Mouse (Mus musculus): ENCODE measurements around the gene Ddx5. TPM values are rescaled to one million over a fixed set of nuclear protein-coding genes. Genes with fewer than 3 reads are reported as not detected.
A peak's percentile ranks its signal among the peaks of the same experiment; 100 is the strongest.
"Not testable (repeated sequence)": the region's sequence is repeated elsewhere in the genome, so short reads cannot be mapped to it uniquely, and the experiment has no call there.

Gene Ddx5
- polyA plus RNA-seq, 1 experiment from 2014 or later, result 131 TPM

DNA sequence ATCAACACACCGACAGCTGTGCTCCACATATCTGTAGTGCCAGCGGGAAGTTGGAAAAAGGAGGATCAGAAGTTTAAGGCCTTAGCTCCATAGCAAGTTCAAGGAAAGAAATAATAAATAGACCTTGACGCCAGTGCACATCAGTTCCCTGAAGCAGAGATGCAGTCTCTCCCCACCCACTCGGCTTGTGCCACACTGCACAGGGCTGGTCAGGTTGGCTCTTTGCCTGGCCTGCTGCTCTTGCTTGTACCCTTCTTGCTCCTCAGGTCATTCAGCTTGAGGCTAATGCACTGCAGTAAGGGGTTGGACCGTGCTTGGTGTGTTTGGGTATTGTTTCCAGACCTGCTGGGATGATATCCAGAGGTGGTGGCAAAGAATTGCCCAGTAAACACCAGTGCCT lies 28.5 kb downstream of the Ddx5 start:
- WGBS (ENCODE audit: insufficient replicate concordance), result 77% methylated on average over 5 of the region's 5 CpGs
- Histone ChIP-seq H3K36me3 (peaks cover 6% of the 10 kb centered on the region; the same call in 1 of the 2 replicates), H3K4me3 (replicated peaks) (no peak overlapping the region), H3K27me3 (no peaks in the 10 kb centered on the region), H3K9me3 (replicated peaks) (no peaks in the 10 kb centered on the region), H3K4me1 (replicated peaks) (peaks cover 41% of the 10 kb centered on the region), H3K9ac (no peak overlapping the region), H3K4me2 (no peak overlapping the region), H3K27ac (no peak overlapping the region)
- ATAC-seq (ENCODE audit: low read depth) (no peak), DNase-seq (no peak)

- Histone ChIP-seq H3K9me3 (replicated peaks) (no peaks in the 10 kb centered on the region), H3K9ac (no peak overlapping the region), H3K36me3 (no peaks in the 10 kb centered on the region), H3K27ac (0 out of 2 replicates have a peak overlapping the region, but pooled peaks have one; percentile 8), H3K4me1 (replicated peaks) (peaks cover 33% of the 10 kb centered on the region), H3K4me2 (no peak overlapping the region), H3K27me3 (no peaks in the 10 kb centered on the region), H3K4me3 (replicated peaks) (no peak overlapping the region)
- no peak for DNase-seq
- WGBS (ENCODE audit: insufficient replicate concordance), result 56% methylated on average over 3 of the region's 3 CpGs
- no peak for ATAC-seq (ENCODE audit: low read depth)
These were observed 30.0 kb downstream of the Ddx5 start for GRCm38 (mm10) chr11:106759028-106759427.

DNA sequence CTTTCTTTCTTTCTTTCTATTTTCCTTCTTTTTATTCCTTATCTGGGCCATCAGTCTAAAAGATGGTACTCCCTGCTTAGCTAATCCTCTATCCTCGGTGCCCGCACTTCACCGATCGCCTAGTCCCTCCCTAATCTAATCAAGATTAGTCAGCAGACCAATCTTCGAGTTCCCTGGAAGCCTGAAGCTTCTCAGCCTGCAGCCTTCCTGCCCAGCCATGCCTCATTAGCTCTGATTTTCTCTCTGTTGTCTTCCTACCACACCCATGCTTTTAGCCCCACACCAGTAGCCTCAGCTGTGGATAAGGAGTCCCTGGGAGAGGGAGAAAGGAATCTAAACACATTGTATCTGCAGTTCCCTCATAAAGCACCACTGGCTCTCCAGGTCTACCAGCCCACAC lies 33.4 kb downstream of the Ddx5 start:
- H3K36me3 ChIP-seq, result no peaks in the 10 kb centered on the region
- no peak overlapping the region for H3K9ac ChIP-seq
- DNase-seq (no peak), ATAC-seq (ENCODE audit: low read depth) (no peak)
- H3K27ac ChIP-seq, result no peak overlapping the region
- peaks cover 16% of the 10 kb centered on the region for H3K4me1 ChIP-seq (replicated peaks)
- 0 out of 2 replicates have a peak, but pooled peaks cover 8% of the 10 kb centered on the region for H3K27me3 ChIP-seq
- H3K4me2 ChIP-seq, result no peak overlapping the region
- H3K4me3 ChIP-seq (replicated peaks), result no peak overlapping the region
- H3K9me3 ChIP-seq (replicated peaks), result no peaks in the 10 kb centered on the region
- 58% methylated on average over 5 of the region's 5 CpGs for WGBS (ENCODE audit: insufficient replicate concordance)

DNA sequence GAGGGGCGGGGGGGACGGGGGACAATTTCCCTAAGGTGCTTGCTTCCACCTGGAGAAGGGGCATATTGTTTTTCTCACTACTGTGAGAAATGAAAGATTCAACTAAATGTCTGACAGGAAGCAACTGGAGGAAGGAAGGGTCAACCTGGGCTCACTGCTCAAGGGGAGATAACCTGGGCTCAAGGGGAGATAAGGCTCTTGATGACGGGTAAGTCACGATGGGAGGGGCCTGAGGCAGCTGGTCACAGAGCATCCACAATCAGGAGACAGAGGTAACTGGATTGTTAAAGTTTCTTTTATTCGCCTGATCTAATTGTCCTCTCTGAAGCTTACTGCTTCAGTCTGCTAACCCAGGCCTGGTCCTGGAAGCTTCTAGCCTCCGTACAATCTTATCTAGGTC lies 35.7 kb downstream of the Ddx5 start:
- Histone ChIP-seq H3K9me3 (replicated peaks) (no peaks in the 10 kb centered on the region), H3K4me1 (replicated peaks) (peaks cover 20% of the 10 kb centered on the region), H3K4me3 (replicated peaks) (no peak overlapping the region), H3K9ac (no peak overlapping the region), H3K27me3 (0 out of 2 replicates have a peak, but pooled peaks cover 8% of the 10 kb centered on the region), H3K27ac (no peak overlapping the region), H3K4me2 (no peak overlapping the region), H3K36me3 (no peaks in the 10 kb centered on the region)
- DNase-seq (no peak), ATAC-seq (ENCODE audit: low read depth) (no peak)
- WGBS (ENCODE audit: insufficient replicate concordance), result 50% methylated on average over 6 of the region's 6 CpGs

- ATAC-seq (ENCODE audit: low read depth) (0 out of 2 replicates have a peak, but pooled peaks have one; percentile 7), DNase-seq (no peak)
- Histone ChIP-seq H3K27me3 (0 out of 2 replicates have a peak, but pooled peaks cover 8% of the 10 kb centered on the region), H3K9me3 (replicated peaks) (no peaks in the 10 kb centered on the region), H3K36me3 (no peaks in the 10 kb centered on the region), H3K4me2 (peak overlapping the region; percentile 26; the same call in 1 of the 2 replicates), H3K27ac (no peak overlapping the region), H3K4me3 (replicated peaks) (no peak overlapping the region; the same call in 1 of the 2 replicates), H3K4me1 (replicated peaks) (peaks cover 20% of the 10 kb centered on the region), H3K9ac (no peak overlapping the region)
- WGBS (ENCODE audit: insufficient replicate concordance), result 20% methylated on average over 7 of the region's 7 CpGs
These were observed 36.9 kb downstream of the Ddx5 start for GRCm38 (mm10) chr11:106752103-106752502.

GRCm38 (mm10) chr11:106751039-106752018 lies 37.7 kb downstream of the Ddx5 start, which contains the start of gene Milr1:
Milr1 (plus strand) TSS chr11:106751226.
- no peak for DNase-seq
- H3K27ac ChIP-seq, result peak within 1 kb of the TSS; percentile 45
- H3K9ac ChIP-seq, result no peak within 1 kb of the TSS
- H3K9me3 ChIP-seq (replicated peaks), result no peaks in the 10 kb centered on the region
- no peaks in the 10 kb centered on the region for H3K36me3 ChIP-seq
- peak within 1 kb of the TSS; percentile 11 for H3K4me3 ChIP-seq (replicated peaks)
- peaks cover 20% of the 10 kb centered on the region for H3K4me1 ChIP-seq (replicated peaks)
- 0 out of 2 replicates have a peak, but pooled peaks cover 8% of the 10 kb centered on the region for H3K27me3 ChIP-seq
- ATAC-seq (ENCODE audit: low read depth), result no peak
- 27% methylated on average over 17 of the region's 17 CpGs for WGBS (ENCODE audit: insufficient replicate concordance)
- peak within 1 kb of the TSS; percentile 26 for H3K4me2 ChIP-seq

DNA sequence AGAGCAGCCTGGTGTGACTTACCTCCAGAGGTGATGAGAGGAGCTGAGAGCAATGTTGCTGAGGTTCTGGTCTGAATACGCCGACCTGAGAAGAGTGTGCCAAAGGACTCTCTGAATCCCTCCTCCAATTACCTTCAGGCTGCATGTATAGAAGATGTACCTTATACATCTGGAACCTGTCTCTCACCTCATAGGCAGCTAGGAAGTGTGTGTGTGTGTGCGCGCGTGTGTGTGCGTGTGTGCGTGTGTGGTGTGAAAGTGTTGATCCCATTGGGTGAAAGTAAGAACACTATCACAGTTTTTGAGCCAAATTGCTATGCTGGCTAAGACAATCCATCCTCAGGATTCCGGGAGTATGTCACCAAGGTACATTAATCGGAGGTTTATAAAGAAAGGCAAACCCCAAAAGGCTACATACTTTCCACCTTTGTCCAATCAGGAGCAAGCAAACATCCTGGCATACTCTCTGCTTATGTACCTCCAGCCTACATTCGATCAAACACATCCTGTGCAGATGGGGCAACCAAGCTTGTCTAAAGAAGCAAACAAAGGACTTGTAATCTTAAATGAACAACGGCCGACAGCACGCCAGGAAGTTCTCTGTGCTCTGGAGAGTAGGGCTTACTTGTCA lies 38.7 kb downstream of the Ddx5 start, which contains the start of gene Pecam1:
Gene Pecam1 (minus strand): TSS at position 508 of the 631 bp plus-strand sequence.
- ATAC-seq (ENCODE audit: low read depth) (no peak), DNase-seq (no peak)
- Histone ChIP-seq H3K27me3 (0 out of 2 replicates have a peak, but pooled peaks cover 8% of the 10 kb centered on the region), H3K27ac (peak within 1 kb of the TSS; percentile 45), H3K4me1 (replicated peaks) (peaks cover 20% of the 10 kb centered on the region), H3K36me3 (no peaks in the 10 kb centered on the region), H3K9me3 (replicated peaks) (no peaks in the 10 kb centered on the region), H3K4me3 (replicated peaks) (peak within 1 kb of the TSS; percentile 11; the same call in 1 of the 2 replicates), H3K4me2 (peak within 1 kb of the TSS; percentile 26), H3K9ac (no peak within 1 kb of the TSS)
- 55% methylated on average over 13 of the region's 13 CpGs for WGBS (ENCODE audit: insufficient replicate concordance)

GRCm38 (mm10) chr11:106749557-106750120 lies 39.3 kb downstream of the Ddx5 start:
- DNase-seq; H3K9ac ChIP-seq; H3K4me3 ChIP-seq (replicated peaks); H3K27me3 ChIP-seq; H3K27ac ChIP-seq; H3K36me3 ChIP-seq; H3K9me3 ChIP-seq (replicated peaks); H3K4me2 ChIP-seq; ATAC-seq (ENCODE audit: low read depth): not testable (repeated sequence)
- peaks cover 20% of the 10 kb centered on the region for H3K4me1 ChIP-seq (replicated peaks)
- WGBS (ENCODE audit: insufficient replicate concordance), result 78% methylated on average over 7 of the region's 7 CpGs

- Histone ChIP-seq H3K4me1 (replicated peaks) (0 out of 2 replicates have a peak, but pooled peaks cover 3% of the 10 kb centered on the region), H3K4me2 (no peak overlapping the region), H3K27me3 (no peaks in the 10 kb centered on the region), H3K36me3 (no peaks in the 10 kb centered on the region), H3K27ac (no peak overlapping the region), H3K4me3 (replicated peaks) (no peak overlapping the region), H3K9me3 (replicated peaks) (no peaks in the 10 kb centered on the region), H3K9ac (no peak overlapping the region)
- no peak for ATAC-seq (ENCODE audit: low read depth)
- 76% methylated on average over 5 of the region's 5 CpGs for WGBS (ENCODE audit: insufficient replicate concordance)
- DNase-seq, result no peak
These were observed 44.0 kb downstream of the Ddx5 start for GRCm38 (mm10) chr11:106744949-106745348.

DNA sequence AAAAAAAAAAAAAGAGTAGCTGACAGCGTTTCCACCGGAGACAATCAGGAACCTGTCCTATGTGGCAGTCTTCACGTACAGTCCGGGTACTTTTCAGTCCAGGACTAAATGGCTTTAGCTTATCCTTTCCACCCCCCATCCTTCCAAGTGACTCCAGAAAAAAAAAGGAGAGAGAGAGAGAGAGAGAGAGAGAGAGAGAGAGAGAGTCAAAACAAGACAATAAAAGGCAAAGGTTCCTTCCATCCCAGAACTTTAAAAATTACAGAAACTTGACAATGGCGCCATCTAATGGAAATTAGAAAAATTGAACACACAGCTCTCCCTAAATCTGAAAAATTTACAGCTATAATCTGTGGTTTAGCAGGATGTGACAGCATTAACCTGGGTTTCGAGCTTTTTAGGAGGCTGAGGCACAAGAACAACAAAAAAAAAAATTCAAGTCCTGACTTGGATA lies 46.6 kb downstream of the Ddx5 start:
- Histone ChIP-seq H3K4me3 (replicated peaks) (no peak overlapping the region), H3K4me2 (no peak overlapping the region), H3K9ac (no peak overlapping the region), H3K9me3 (replicated peaks) (no peaks in the 10 kb centered on the region), H3K4me1 (replicated peaks) (0 out of 2 replicates have a peak, but pooled peaks cover 3% of the 10 kb centered on the region), H3K27ac (no peak overlapping the region), H3K36me3 (no peaks in the 10 kb centered on the region), H3K27me3 (no peaks in the 10 kb centered on the region)
- no peak for ATAC-seq (ENCODE audit: low read depth)
- no peak for DNase-seq
- WGBS (ENCODE audit: insufficient replicate concordance), result 21% methylated on average over 6 of the region's 6 CpGs

- H3K36me3 ChIP-seq, result no peaks in the 10 kb centered on the region
- no peak overlapping the region for H3K27ac ChIP-seq
- DNase-seq (no peak), ATAC-seq (ENCODE audit: low read depth) (no peak)
- H3K27me3 ChIP-seq, result no peaks in the 10 kb centered on the region
- no peak overlapping the region for H3K4me3 ChIP-seq (replicated peaks)
- H3K4me1 ChIP-seq (replicated peaks), result 0 out of 2 replicates have a peak, but pooled peaks cover 6% of the 10 kb centered on the region
- H3K9ac ChIP-seq, result no peak overlapping the region
- 67% methylated on average over 3 of the region's 3 CpGs for WGBS (ENCODE audit: insufficient replicate concordance)
- H3K4me2 ChIP-seq, result no peak overlapping the region
- H3K9me3 ChIP-seq (replicated peaks), result no peaks in the 10 kb centered on the region
These were observed 47.2 kb downstream of the Ddx5 start for GRCm38 (mm10) chr11:106741826-106742225.
